Comparison of ENCODE assay signal across 8 mouse cellular contexts in genomic region chr15:12084164-12084563, GRCm38 (mm10). TPM values are rescaled to one million over a fixed set of nuclear protein-coding genes. Genes with fewer than 3 reads are reported as not detected.
A peak's percentile ranks its signal among the peaks of the same experiment; 100 is the strongest.
DNase-seq lines count a peak whose midpoint lies in the region; ATAC-seq lines count a peak whose summit lies in the region.
"Had no signal": no experiment of that assay in that cellular context is flagged by ENCODE, and none has a peak within 500 bp of the region (broad histone marks: within the 10 kb centered on the region; RNA-seq: fewer than 3 reads in every experiment).

No protein-coding gene starts in this region.

- WGBS in forebrain, embryonic 16.5 days = 46% methylated on average over 6 of the region's 6 CpGs
- 50% methylated on average over 6 of the region's 6 CpGs for WGBS in heart, embryonic 13.5 days

- no peak overlapping the region for H3K9ac ChIP-seq in forebrain, embryonic 16.5 days (replicated peaks; ENCODE audit: low read depth, low read length)
- H3K9ac ChIP-seq in heart, embryonic 13.5 days = no peak overlapping the region
- H3K9ac ChIP-seq: liver, embryonic 15.5 days had no signal

- ATAC-seq in forebrain, embryonic 16.5 days = peak; percentile 78
- no peak for ATAC-seq in heart, embryonic 13.5 days (ENCODE audit: extremely low read depth, insufficient number of reproducible peaks, low FRiP score, low TSS enrichment)

- peak; percentile 59 for DNase-seq in layer of hippocampus, adult 11-12 months (ENCODE audit: low spot score)
- DNase-seq in layer of hippocampus, adult 9-10 months (ENCODE audit: low spot score) = no peak
- peak; percentile 47 for DNase-seq in right cerebral cortex, adult 18-20 months
- no peak for DNase-seq in adrenal gland, adult 8-10 months
- no peak for DNase-seq in spleen, postnatal 36 days (ENCODE audit: low spot score in 2 of 2)

- H3K36me3 ChIP-seq in forebrain, embryonic 16.5 days (ENCODE audit: control insufficient read depth, insufficient read depth) = no peaks in the 10 kb centered on the region
- H3K36me3 ChIP-seq in heart, embryonic 13.5 days = no peaks in the 10 kb centered on the region
- H3K36me3 ChIP-seq: liver, embryonic 15.5 days had no signal

- no peak overlapping the region for H3K4me3 ChIP-seq in forebrain, embryonic 16.5 days (replicated peaks; ENCODE audit: low read length)
- no peak overlapping the region for H3K4me3 ChIP-seq in heart, embryonic 13.5 days
- H3K4me3 ChIP-seq: liver, embryonic 15.5 days had no signal

- no peaks in the 10 kb centered on the region for H3K27me3 ChIP-seq in forebrain, embryonic 16.5 days (replicated peaks; ENCODE audit: control insufficient read depth, insufficient read depth, low read length)
- H3K27me3 ChIP-seq in heart, embryonic 13.5 days (replicated peaks) = no peaks in the 10 kb centered on the region
- H3K27me3 ChIP-seq: liver, embryonic 15.5 days had no signal

- H3K4me2 ChIP-seq in forebrain, embryonic 16.5 days (ENCODE audit: low read length) = no peak overlapping the region
- H3K4me2 ChIP-seq in heart, embryonic 13.5 days = no peak overlapping the region
- H3K4me2 ChIP-seq: liver, embryonic 15.5 days had no signal

- H3K9me3 ChIP-seq in forebrain, embryonic 16.5 days (ENCODE audit: control insufficient read depth, low read length) = no peaks in the 10 kb centered on the region
- H3K9me3 ChIP-seq in heart, embryonic 13.5 days = no peaks in the 10 kb centered on the region
- H3K9me3 ChIP-seq: liver, embryonic 15.5 days had no signal

- peaks cover 9% of the 10 kb centered on the region for H3K4me1 ChIP-seq in forebrain, embryonic 16.5 days (replicated peaks; ENCODE audit: control insufficient read depth, insufficient read depth, low read length)
- H3K4me1 ChIP-seq in heart, embryonic 13.5 days = peaks cover 5% of the 10 kb centered on the region; the same call in 1 of the 2 replicates
- H3K4me1 ChIP-seq: liver, embryonic 15.5 days had no signal

- no peak overlapping the region for H3K27ac ChIP-seq in forebrain, embryonic 16.5 days (ENCODE audit: low read length)
- 0 out of 2 replicates have a peak overlapping the region, but pooled peaks have one; percentile 15 for H3K27ac ChIP-seq in heart, embryonic 13.5 days (replicated peaks)
- H3K27ac ChIP-seq: liver, embryonic 15.5 days had no signal

RNA-seq across cellular contexts. Expression of gene Zfr, which starts 33.5 kb away (rescaled TPM):
- polyA plus RNA-seq in forebrain, embryonic 16.5 days (2015; fragmentation: Nextera tagmentation; extraction: Ambion mirVana) = 124 and 142 TPM in 2 replicates
- polyA plus RNA-seq in heart, embryonic 13.5 days (2015; fragmentation: Nextera tagmentation; extraction: Ambion mirVana) = 87.7 and 89.4 TPM in 2 replicates
- total RNA-seq in adrenal gland, adult 8-10 months (2022) = 100 to 1,000 TPM; 109 to 191 (median 172) TPM

Comparison
In these comparisons a context has a peak if more than half of its experiments do, and no peak if none do; other contexts are left out.
1. DNase-seq: peak in layer of hippocampus, adult 11-12 months (single experiment) and right cerebral cortex, adult 18-20 months (single experiment); none in layer of hippocampus, adult 9-10 months (single experiment), adrenal gland, adult 8-10 months (single experiment) and spleen, postnatal 36 days (0 of 2).